Mouse (Mus musculus) spleen, adult 2 months (tissue): ENCODE results near the gene Smap2. TPM values are rescaled to one million over a fixed set of nuclear protein-coding genes. Genes with fewer than 3 reads are reported as not detected.

ENCODE experiments used
- DNase-seq, 2 experiments: peaks; one replicate each; pipeline versions ENCODE4 v3.0.0 to v3.0.0-alpha.2; 2012 to 2021; ENCODE audit warnings: low spot score in 2 of 2, low read depth in 1 of 2
- H3K27ac ChIP-seq: fragments of 200-500 bp; 2 replicates; pipeline ENCODE4 v1.5.1; 2012; ENCODE audit warnings: low read length, inconsistent platforms; ENCODE audit not compliant: insufficient read depth
- H3K27me3 ChIP-seq: fragments of 200-500 bp; 2 replicates; pipeline ENCODE4 v1.6.1; 2012; ENCODE audit warnings: mild to moderate bottlenecking, moderate library complexity, low read length, inconsistent platforms; ENCODE audit not compliant: control insufficient read depth, insufficient read depth
- H3K36me3 ChIP-seq: fragments of 200-500 bp; 2 replicates; pipeline ENCODE4 v1.6.1; 2012; ENCODE audit warnings: mild to moderate bottlenecking, low read length, inconsistent platforms; ENCODE audit not compliant: control insufficient read depth, insufficient read depth
- H3K4me1 ChIP-seq: fragments of 200-500 bp; 2 replicates; pipeline ENCODE4 v1.6.1; 2011; ENCODE audit warnings: inconsistent platforms; ENCODE audit not compliant: control insufficient read depth, insufficient read depth, insufficient read length
- H3K4me3 ChIP-seq: fragments of 200-500 bp; 2 replicates; pipeline ENCODE4 v1.5.1; 2011; ENCODE audit warnings: mild to moderate bottlenecking, inconsistent platforms; ENCODE audit not compliant: insufficient read depth, insufficient read length; ENCODE audit errors: extremely low read depth
- CTCF ChIP-seq: fragments of 200-500 bp; IDR thresholded peaks from 2 replicates; pipeline ENCODE4 v1.5.1; 2011; ENCODE audit warnings: mild to moderate bottlenecking, inconsistent platforms; ENCODE audit not compliant: insufficient read depth, insufficient read length, insufficient replicate concordance; ENCODE audit errors: extremely low read depth
- POLR2A ChIP-seq: fragments of 200-500 bp; IDR thresholded peaks from 2 replicates; pipeline ENCODE4 v1.6.1; 2011; ENCODE audit warnings: low read depth, low read length, inconsistent platforms
- WGBS: fragments of 180-500 bp; shearing (Covaris S2); methylation state at CpG from one replicate; pipeline ENCODE4 v1.1.7; 2018; 5-methylcytosine and 5-hydroxymethylcytosine counted together
- polyA plus RNA-seq: library from polyadenylated mRNA; depleted of rRNA; stranded (reverse); fragments of >200 nt; gene quantifications from 2 replicates; pipeline ENCODE4 v1.2.3, GENCODE M21; 2012

Gene Smap2
- polyA plus RNA-seq, 1 experiment = 63.7 TPM

- Histone ChIP-seq H3K4me3 (no peak overlapping the region), H3K36me3 (no peaks in the 10 kb centered on the region), H3K4me1 (peaks cover 37% of the 10 kb centered on the region), H3K27ac (no peak overlapping the region), H3K27me3 (no peaks in the 10 kb centered on the region)
- no peak for DNase-seq
- WGBS = 67% methylated on average over 11 of the region's 11 CpGs
- TF ChIP-seq CTCF = no peak
- no peak for TF ChIP-seq POLR2A
Observed at GRCm38 (mm10) chr4:121010770-121011549, 6.1 kb downstream of the Smap2 start.

- Histone ChIP-seq H3K4me1 (peaks cover 41% of the 10 kb centered on the region), H3K27me3 (no peaks in the 10 kb centered on the region), H3K36me3 (no peaks in the 10 kb centered on the region), H3K4me3 (no peak overlapping the region), H3K27ac (no peak overlapping the region; the same call in 1 of the 2 replicates)
- no peak for TF ChIP-seq POLR2A
- TF ChIP-seq CTCF = no peak
- WGBS = 71% methylated on average over 5 of the region's 5 CpGs
- no peak for DNase-seq
Observed at GRCm38 (mm10) chr4:121009151-121009550, 7.9 kb downstream of the Smap2 start.

GRCm38 (mm10) chr4:121008071-121008745 is 8.8 kb downstream of the Smap2 start:
- H3K27ac ChIP-seq = no peak overlapping the region
- H3K36me3 ChIP-seq = no peaks in the 10 kb centered on the region
- DNase-seq = no peak
- H3K27me3 ChIP-seq = no peaks in the 10 kb centered on the region
- TF ChIP-seq POLR2A = no peak
- TF ChIP-seq CTCF = no peak
- WGBS = 49% methylated on average over 3 of the region's 3 CpGs
- H3K4me1 ChIP-seq = peaks cover 41% of the 10 kb centered on the region
- H3K4me3 ChIP-seq = no peak overlapping the region

- no peaks in the 10 kb centered on the region for H3K36me3 ChIP-seq
- H3K27me3 ChIP-seq = no peaks in the 10 kb centered on the region
- TF ChIP-seq CTCF (no peak), POLR2A (no peak)
- no peak for DNase-seq
- no peak overlapping the region for H3K4me3 ChIP-seq
- H3K4me1 ChIP-seq = peaks cover 44% of the 10 kb centered on the region
- peak overlapping the region; percentile 21; the same call in 1 of the 2 replicates for H3K27ac ChIP-seq
Observed at GRCm38 (mm10) chr4:121007006-121007405, 10.0 kb downstream of the Smap2 start.

- Histone ChIP-seq H3K4me1 (peaks cover 43% of the 10 kb centered on the region), H3K27ac (peak overlapping the region; percentile 99), H3K27me3 (no peaks in the 10 kb centered on the region), H3K36me3 (no peaks in the 10 kb centered on the region), H3K4me3 (no peak overlapping the region)
- DNase-seq = peak in 1 of 2 experiments; percentile 34
- TF ChIP-seq CTCF (no peak), POLR2A (no peak)
- 5% methylated on average over 4 of the region's 4 CpGs for WGBS
Observed at GRCm38 (mm10) chr4:121004679-121005078, 12.4 kb downstream of the Smap2 start.

GRCm38 (mm10) chr4:121003611-121004091 is 13.4 kb downstream of the Smap2 start:
- DNase-seq = no peak
- no peaks in the 10 kb centered on the region for H3K36me3 ChIP-seq
- H3K4me3 ChIP-seq = no peak overlapping the region
- TF ChIP-seq POLR2A (no peak), CTCF (no peak)
- no peaks in the 10 kb centered on the region for H3K27me3 ChIP-seq
- H3K27ac ChIP-seq = peak overlapping the region; percentile 82
- peaks cover 39% of the 10 kb centered on the region for H3K4me1 ChIP-seq
- WGBS = 36% methylated on average over 3 of the region's 3 CpGs
